Mouse (Mus musculus) G1E (cell line): ENCODE measurements around the gene 4930558C23Rik. TPM values are rescaled to one million over a fixed set of nuclear protein-coding genes. Genes with fewer than 3 reads are reported as not detected.

Experiments
- ATAC-seq: 2 replicates; pipeline ENCODE4 v1.8.0; 2016; ENCODE audit warnings: mild to moderate bottlenecking; ENCODE audit not compliant: insufficient number of reproducible peaks, poor library complexity, low FRiP score, severe bottlenecking; ENCODE audit errors: extremely low read depth
- DNase-seq: peaks from one replicate; pipeline ENCODE4 v3.0.0; 2012; ENCODE audit warnings: low spot score
- H3K27me3 ChIP-seq: 2 replicates; pipeline ENCODE4 v1.6.1; 2012; ENCODE audit warnings: mild to moderate bottlenecking, low read length, inconsistent platforms; ENCODE audit not compliant: insufficient read depth
- H3K36me3 ChIP-seq: replicated peaks from 2 replicates; pipeline ENCODE3; 2012; ENCODE audit warnings: mild to moderate bottlenecking, inconsistent platforms
- H3K4me1 ChIP-seq: 2 replicates; pipeline ENCODE4 v1.6.1; 2012; ENCODE audit warnings: low read depth, low read length, inconsistent platforms, mixed read lengths; ENCODE audit not compliant: insufficient read depth
- H3K4me3 ChIP-seq: 2 replicates; pipeline ENCODE4 v1.5.1; 2012; ENCODE audit warnings: low read depth, mild to moderate bottlenecking, inconsistent platforms, low read length, moderate library complexity, mixed read lengths
- H3K9me3 ChIP-seq: replicated peaks from 2 replicates; pipeline ENCODE4 v1.6.1; 2012; ENCODE audit warnings: inconsistent platforms
- CTCF ChIP-seq: IDR thresholded peaks from 2 replicates; pipeline ENCODE4 v1.5.1; 2012; ENCODE audit warnings: low read depth, low read length, inconsistent platforms, mixed read lengths
- GATA1 ChIP-seq: IDR thresholded peaks from 2 replicates; pipeline ENCODE4 v1.6.1; 2012; ENCODE audit warnings: borderline replicate concordance, low read length, inconsistent platforms, mixed read lengths
- GATA2 ChIP-seq: IDR thresholded peaks from 2 replicates; pipeline ENCODE4 v1.6.1; 2012; ENCODE audit warnings: low read depth, low read length, inconsistent platforms, borderline replicate concordance
- POLR2AphosphoS5 ChIP-seq: IDR thresholded peaks from 2 replicates; pipeline ENCODE4 v1.6.1; 2012; ENCODE audit warnings: low read depth, low read length, inconsistent platforms; ENCODE audit not compliant: insufficient replicate concordance
- TAL1 ChIP-seq: conservative IDR thresholded peaks from 2 replicates; pipeline ENCODE4 v1.6.1; 2012; ENCODE audit warnings: low read depth, low read length, inconsistent platforms, mixed read lengths
- polyA plus RNA-seq: library from polyadenylated mRNA; stranded (reverse); fragments of >175 nt; gene quantifications from 2 replicates; pipeline ENCODE4 v1.2.3, GENCODE M21; 2012
- total RNA-seq, 2 experiments: library from RNA; stranded (forward) in 1 of 2; stranded (reverse) in 1 of 2; fragments of 200-1000 nt in 1 of 2; fragments of >200 nt in 1 of 2; fragmentation: Nextera tagmentation in 1 of 2; gene quantifications; 2 replicates each; pipeline ENCODE4 v1.2.3; 2014 to 2017

4930558C23Rik gene
- total and polyA plus RNA-seq, 3 experiments, result not detected

DNA sequence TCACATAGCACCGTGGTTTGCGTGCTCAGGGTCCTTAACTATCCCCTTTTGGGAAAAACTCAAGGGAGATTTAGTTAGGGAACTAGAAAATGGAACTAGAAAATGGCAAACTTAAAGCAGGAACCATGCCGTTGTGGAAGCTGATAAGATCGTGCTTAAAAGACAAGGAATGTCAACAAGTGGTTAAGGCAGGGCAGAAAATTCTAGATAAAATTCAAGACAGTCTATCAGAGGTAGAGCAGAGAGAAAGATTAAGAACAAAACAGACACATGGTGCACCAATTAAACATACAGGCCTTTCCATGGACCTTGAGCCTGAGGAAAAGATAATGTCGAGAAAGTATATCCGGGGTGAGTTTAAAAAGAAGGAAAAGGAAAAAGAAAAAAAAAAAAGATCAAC lies 15.2 kb upstream of the 4930558C23Rik start:
- ATAC-seq (no peak), DNase-seq (no peak)

DNA sequence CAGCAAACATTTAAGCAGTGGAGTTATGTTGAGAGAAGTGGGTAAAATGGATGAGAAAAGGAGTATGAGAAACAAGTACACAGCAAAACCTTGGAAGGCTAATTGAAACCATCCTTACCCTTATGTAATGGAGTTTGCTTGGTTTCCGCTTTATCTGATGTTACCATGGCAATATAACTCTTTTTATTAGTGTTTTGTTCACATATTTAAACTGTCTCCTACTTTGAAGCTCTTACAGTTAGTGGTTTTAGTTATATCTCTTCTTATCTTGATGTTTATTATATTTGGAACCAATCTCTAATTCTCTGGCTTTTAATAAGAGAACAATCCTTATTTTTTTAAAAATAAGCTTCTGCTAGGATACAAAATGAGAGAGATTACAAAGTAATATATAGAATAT lies 9.6 kb upstream of the 4930558C23Rik start:
- peaks cover 10% of the 10 kb centered on the region for H3K9me3 ChIP-seq
- H3K27me3 ChIP-seq, result no peaks in the 10 kb centered on the region; the same call in 1 of the 2 replicates
- ATAC-seq (no peak), DNase-seq (no peak)
- H3K36me3 ChIP-seq, result no peaks in the 10 kb centered on the region
- no peak overlapping the region for H3K4me3 ChIP-seq
- H3K4me1 ChIP-seq, result peaks cover 2% of the 10 kb centered on the region; the same call in 1 of the 2 replicates
- no peak for TF ChIP-seq GATA2
- TF ChIP-seq CTCF, result no peak
- TF ChIP-seq GATA1, result no peak
- TF ChIP-seq POLR2AphosphoS5, result no peak
- no peak for TF ChIP-seq TAL1

More for the DNA sequence above, 15.2 kb upstream of the 4930558C23Rik start:
- Histone ChIP-seq H3K36me3 (no peaks in the 10 kb centered on the region), H3K27me3 (no peaks in the 10 kb centered on the region), H3K4me1 (no peaks in the 10 kb centered on the region), H3K9me3 (peaks cover 16% of the 10 kb centered on the region), H3K4me3 (no peak overlapping the region)
- TF ChIP-seq GATA2 (no peak), TAL1 (no peak), GATA1 (no peak), POLR2AphosphoS5 (no peak), CTCF (no peak)

DNA sequence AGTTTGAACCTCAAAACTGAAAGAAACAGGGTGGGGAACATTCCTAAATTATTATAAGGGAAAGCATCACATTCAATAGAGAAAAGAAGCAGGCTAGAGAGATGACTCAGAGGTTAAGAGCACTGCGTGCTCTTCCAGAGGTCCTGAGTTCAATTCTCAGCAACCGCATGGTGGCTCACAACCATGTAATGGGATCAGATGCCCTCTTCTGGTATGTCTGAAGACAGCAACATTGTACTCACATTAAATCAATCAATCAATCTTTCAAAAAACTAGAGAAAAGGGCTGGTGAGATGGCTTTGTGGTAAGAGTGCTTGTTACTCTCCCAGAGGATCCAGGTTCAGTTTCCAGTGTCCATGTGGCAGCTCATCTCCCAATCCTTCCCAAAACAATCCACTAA lies 6.2 kb upstream of the 4930558C23Rik start:
- no peak for ATAC-seq
- Histone ChIP-seq H3K36me3 (no peaks in the 10 kb centered on the region), H3K9me3 (no peaks in the 10 kb centered on the region), H3K27me3 (no peaks in the 10 kb centered on the region; the same call in 1 of the 2 replicates), H3K4me1 (peaks cover 4% of the 10 kb centered on the region; the same call in 1 of the 2 replicates), H3K4me3 (no peak overlapping the region)
- TF ChIP-seq CTCF, result no peak
- no peak for DNase-seq

DNA sequence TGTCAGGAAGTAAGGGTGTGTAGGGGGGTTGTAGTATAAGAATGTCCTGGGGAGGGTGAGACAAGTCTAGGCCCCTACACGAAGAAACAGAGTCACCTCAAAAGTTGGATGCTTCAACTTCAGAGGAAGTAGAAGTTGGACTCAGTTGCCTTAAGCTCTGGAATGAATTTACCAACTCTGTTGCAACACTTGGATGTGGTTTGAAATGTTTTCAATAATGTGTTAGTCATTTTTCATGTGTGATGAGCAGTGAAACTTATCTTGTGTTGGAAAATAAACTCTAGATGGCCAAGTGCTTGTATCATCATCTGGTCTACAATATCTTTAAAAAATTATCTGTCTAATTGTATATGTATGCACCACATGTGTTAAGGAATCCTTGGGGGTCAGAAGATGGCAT lies 5.1 kb upstream of the 4930558C23Rik start:
- no peaks in the 10 kb centered on the region for H3K36me3 ChIP-seq
- DNase-seq, result no peak
- H3K27me3 ChIP-seq, result no peaks in the 10 kb centered on the region; the same call in 1 of the 2 replicates
- no peak for ATAC-seq
- no peak overlapping the region for H3K4me3 ChIP-seq
- TF ChIP-seq CTCF (no peak), GATA2 (no peak), POLR2AphosphoS5 (no peak), TAL1 (no peak), GATA1 (no peak)
- H3K4me1 ChIP-seq, result peaks cover 4% of the 10 kb centered on the region; the same call in 1 of the 2 replicates
- H3K9me3 ChIP-seq, result no peaks in the 10 kb centered on the region

DNA sequence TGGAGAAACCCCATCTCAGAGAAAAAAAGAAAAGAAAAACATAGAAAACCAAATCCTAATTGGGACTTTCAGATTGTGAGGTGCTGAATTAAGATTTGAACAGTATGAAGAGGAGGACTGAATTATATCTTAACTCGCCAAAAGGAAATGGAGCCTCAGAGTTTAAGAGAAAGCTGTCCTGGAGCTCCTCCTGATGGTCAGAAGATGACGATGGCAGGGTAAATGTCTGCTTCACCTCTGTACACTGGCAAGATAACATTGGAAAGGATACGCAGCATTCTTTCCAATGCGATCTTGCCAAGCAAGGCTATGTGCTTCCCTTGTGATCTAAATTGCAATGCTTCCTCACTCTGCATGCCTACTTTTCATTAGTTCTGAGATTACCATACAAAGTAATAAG lies 8.3 kb downstream of the 4930558C23Rik start:
- Histone ChIP-seq H3K9me3 (peaks cover 10% of the 10 kb centered on the region), H3K36me3 (peaks cover 2% of the 10 kb centered on the region), H3K4me3 (no peak overlapping the region), H3K4me1 (peaks cover 7% of the 10 kb centered on the region), H3K27me3 (no peaks in the 10 kb centered on the region)
- TF ChIP-seq CTCF, result peak; percentile 33; the same call in 1 of the 2 replicates
- no peak for TF ChIP-seq GATA2
- ATAC-seq (peak; percentile 49; the same call in 1 of the 2 replicates), DNase-seq (peak; percentile 30)

DNA sequence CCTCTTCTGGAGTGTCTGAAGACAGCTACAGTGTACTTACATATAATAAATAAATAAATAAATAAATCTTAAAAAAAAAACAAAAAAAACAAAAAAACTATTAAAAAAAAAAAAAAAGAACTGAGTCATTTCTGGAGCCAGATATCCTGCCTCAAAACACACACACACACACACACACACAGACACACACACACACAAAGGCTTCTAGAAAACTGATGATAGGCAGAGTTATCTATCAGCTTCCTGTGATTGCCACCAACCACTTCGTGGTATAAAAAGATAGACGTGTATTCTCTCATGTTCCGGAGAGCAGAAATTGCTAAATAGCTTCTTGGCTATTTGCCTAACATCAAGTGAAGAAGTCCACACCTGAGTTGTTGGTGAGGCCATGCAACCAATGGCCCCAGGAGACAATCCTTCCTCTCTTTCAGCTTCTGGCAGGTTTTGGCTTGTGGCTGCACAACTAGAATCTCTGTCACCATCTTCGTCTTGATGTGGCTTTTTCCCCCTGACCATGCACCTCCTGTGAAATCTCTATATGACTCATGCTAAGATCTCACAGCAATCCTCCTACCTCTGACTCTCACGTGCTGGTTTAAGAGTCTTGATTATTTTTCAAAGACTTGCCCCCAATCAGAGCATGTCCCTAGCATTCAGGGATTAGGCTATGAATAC lies 17.1 kb downstream of the 4930558C23Rik start:
- DNase-seq (no peak), ATAC-seq (no peak)
- no peaks in the 10 kb centered on the region for H3K9me3 ChIP-seq
- no peaks in the 10 kb centered on the region for H3K27me3 ChIP-seq
- H3K4me3 ChIP-seq, result no peak overlapping the region
- no peaks in the 10 kb centered on the region for H3K36me3 ChIP-seq
- H3K4me1 ChIP-seq, result peaks cover 56% of the 10 kb centered on the region
- no peak for TF ChIP-seq GATA2

DNA sequence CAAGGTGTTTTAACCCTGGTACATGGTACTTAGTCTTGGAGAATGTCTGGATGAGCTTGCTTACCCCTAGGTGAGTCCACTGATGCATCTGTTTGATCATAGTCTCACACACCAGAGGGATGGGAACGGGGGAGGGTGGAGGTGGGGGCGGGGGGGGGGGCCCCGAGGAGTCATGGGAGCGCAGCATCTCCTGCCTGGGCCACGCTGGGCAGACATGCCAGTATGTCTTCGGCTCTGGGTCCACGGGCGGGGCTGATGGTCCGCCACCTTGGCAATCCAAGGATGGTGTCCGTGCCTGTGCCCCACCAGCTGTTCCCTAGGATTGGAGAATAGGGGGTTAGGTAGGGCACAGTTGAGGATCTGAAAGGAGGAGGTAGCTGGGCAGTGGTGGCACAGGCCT lies 29.4 kb downstream of the 4930558C23Rik start:
- DNase-seq (peak; percentile 52), ATAC-seq (no peak)
- peaks cover 25% of the 10 kb centered on the region for H3K9me3 ChIP-seq

More for the DNA sequence above, 29.4 kb downstream of the 4930558C23Rik start:
- H3K4me3 ChIP-seq, result peak overlapping the region; percentile 71
- no peak for TF ChIP-seq GATA1
- TF ChIP-seq TAL1, result no peak
- no peak for TF ChIP-seq CTCF
- no peak for TF ChIP-seq GATA2
- TF ChIP-seq POLR2AphosphoS5, result no peak
- H3K4me1 ChIP-seq, result peaks cover 33% of the 10 kb centered on the region
- H3K36me3 ChIP-seq, result peaks cover 12% of the 10 kb centered on the region
- no peaks in the 10 kb centered on the region for H3K27me3 ChIP-seq
